Mouse (Mus musculus) heart, postnatal 0 days (tissue): ENCODE measurements around the gene Nol3.
"Not testable (repeated sequence)": the region's sequence is repeated elsewhere in the genome, so short reads cannot be mapped to it uniquely, and the experiment has no call there.

ENCODE experiments used
- CTCF ChIP-seq: IDR thresholded peaks from 2 replicates; pipeline ENCODE4 v1.5.1; 2016; ENCODE audit warnings: antibody characterized with exemption, control low read depth, low read depth
- EP300 ChIP-seq: IDR thresholded peaks from 2 replicates; pipeline ENCODE4 v1.6.1; 2016; ENCODE audit warnings: antibody characterized with exemption, low read depth

GRCm38 (mm10) chr8:105291802-105292201, 15.9 kb downstream of the Nol3 start:
- peak; percentile 14; the same call in 1 of the 2 replicates for TF ChIP-seq CTCF
- not testable (repeated sequence) for TF ChIP-seq EP300
